Mouse (Mus musculus) forebrain, postnatal 0 days (tissue): ENCODE measurements around the gene Gm4894. TPM values are rescaled to one million over a fixed set of nuclear protein-coding genes. Genes with fewer than 3 reads are reported as not detected.

Experiments used
- ATAC-seq: fragments of 200-750 bp; cut with Nextera tagmentation; 2 replicates; pipeline ENCODE4 v1.8.0; 2017; ENCODE audit warnings: mild to moderate bottlenecking, moderate library complexity
- DNase-seq: peaks from one replicate; pipeline ENCODE4 v3.0.0-alpha.2; 2015
- H3K27ac ChIP-seq: fragments of 300-500 bp; sonication (generic); 2 replicates; pipeline ENCODE4 v1.5.1; 2014; ENCODE audit warnings: low read depth, mild to moderate bottlenecking, antibody characterized with exemption, low read length, moderate library complexity, mixed read lengths
- H3K27me3 ChIP-seq: fragments of 300-500 bp; sonication (generic); 2 replicates; pipeline ENCODE4 v1.6.1; 2014; ENCODE audit warnings: mild to moderate bottlenecking, low read length, mixed read lengths; ENCODE audit not compliant: insufficient read depth
- H3K36me3 ChIP-seq: fragments of 300-500 bp; sonication (generic); 2 replicates; pipeline ENCODE4 v1.6.1; 2014; ENCODE audit warnings: mild to moderate bottlenecking, moderate library complexity; ENCODE audit not compliant: insufficient read depth
- H3K4me1 ChIP-seq: fragments of 300-500 bp; sonication (generic); 2 replicates; pipeline ENCODE4 v1.6.1; 2014; ENCODE audit warnings: antibody characterized with exemption; ENCODE audit not compliant: insufficient read depth
- H3K4me2 ChIP-seq: fragments of 300-500 bp; sonication (generic); 2 replicates; pipeline ENCODE4 v1.6.1; 2014; ENCODE audit warnings: low read depth, mild to moderate bottlenecking, moderate library complexity
- H3K4me3 ChIP-seq: fragments of 300-500 bp; sonication (generic); 2 replicates; pipeline ENCODE4 v1.5.1; 2014; ENCODE audit warnings: low read depth, low read length, mixed read lengths
- H3K9ac ChIP-seq: fragments of 300-500 bp; sonication (generic); 2 replicates; pipeline ENCODE4 v1.6.1; 2014; ENCODE audit warnings: mild to moderate bottlenecking
- H3K9me3 ChIP-seq: fragments of 300-500 bp; sonication (generic); 2 replicates; pipeline ENCODE4 v1.6.1; 2016; ENCODE audit warnings: low read length
- CTCF ChIP-seq: sonication (generic); IDR thresholded peaks from 2 replicates; pipeline ENCODE4 v1.5.1; 2016; ENCODE audit warnings: antibody characterized with exemption, control low read depth, low read depth
- WGBS: fragments of 180-500 bp; shearing (Covaris S2); extraction: QIAGEN DNeasy Blood & Tissue Kit; methylation state at CpG from one replicate; pipeline ENCODE4 v1.1.7; 2014; 5-methylcytosine and 5-hydroxymethylcytosine counted together
- polyA plus RNA-seq: library from polyadenylated mRNA; unstranded; fragments of >200 nt; fragmentation: Nextera tagmentation; extraction: Ambion mirVana; gene quantifications from 2 replicates; pipeline ENCODE4 v1.2.1, GENCODE M21; 2015
- total RNA-seq: library from RNA; depleted of rRNA; stranded (reverse); fragments of >200 nt; gene quantifications from 2 replicates; pipeline ENCODE4 v1.2.3, GENCODE M21; 2014

Gene Gm4894
- total and polyA plus RNA-seq, 2 experiments from 2014 or later = not detected

DNA sequence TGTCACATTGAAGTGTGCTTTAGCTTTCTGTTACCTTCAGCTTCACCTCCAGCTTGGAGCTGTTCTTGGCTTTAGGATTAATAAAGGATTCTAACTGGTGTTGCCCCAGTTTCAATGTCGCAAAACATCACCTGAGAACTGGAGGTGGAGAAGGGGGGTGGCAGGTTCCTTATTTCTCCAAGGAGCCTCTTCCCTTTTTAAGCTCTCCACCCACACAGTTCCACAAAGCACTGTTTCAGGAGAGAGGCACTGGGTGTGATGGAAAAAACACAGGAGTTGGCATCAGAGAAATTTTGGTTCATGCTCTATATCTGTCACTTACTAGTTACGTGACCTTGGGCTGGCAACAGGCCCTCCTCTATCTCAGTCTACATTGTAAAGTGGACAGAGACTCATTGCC lies 21.3 kb upstream of the Gm4894 start:
- H3K4me1 ChIP-seq = no peaks in the 10 kb centered on the region
- H3K27me3 ChIP-seq = no peaks in the 10 kb centered on the region
- no peak overlapping the region for H3K4me3 ChIP-seq
- H3K9me3 ChIP-seq = no peaks in the 10 kb centered on the region
- WGBS = 96% methylated on average over 2 of the region's 2 CpGs
- H3K9ac ChIP-seq = no peak overlapping the region
- H3K4me2 ChIP-seq = no peak overlapping the region
- DNase-seq = no peak
- no peak for TF ChIP-seq CTCF
- no peak for ATAC-seq
- no peak overlapping the region for H3K27ac ChIP-seq
- H3K36me3 ChIP-seq = no peaks in the 10 kb centered on the region

- DNase-seq = peak; percentile 27
- 33% methylated on average over 7 of the region's 7 CpGs for WGBS
- Histone ChIP-seq H3K27me3 (no peaks in the 10 kb centered on the region), H3K36me3 (no peaks in the 10 kb centered on the region), H3K4me1 (no peaks in the 10 kb centered on the region), H3K9me3 (no peaks in the 10 kb centered on the region), H3K4me2 (no peak overlapping the region), H3K9ac (no peak overlapping the region), H3K27ac (no peak overlapping the region), H3K4me3 (no peak overlapping the region)
- no peak for ATAC-seq
- TF ChIP-seq CTCF = peak; percentile 57
Measured at GRCm38 (mm10) chr9:49246839-49247238, 3.5 kb upstream of the Gm4894 start.

GRCm38 (mm10) chr9:49268949-49269348 lies 18.6 kb downstream of the Gm4894 start:
- no peak overlapping the region for H3K4me2 ChIP-seq
- DNase-seq (no peak), ATAC-seq (no peak)
- no peaks in the 10 kb centered on the region for H3K9me3 ChIP-seq
- no peaks in the 10 kb centered on the region for H3K4me1 ChIP-seq
- H3K4me3 ChIP-seq = no peak overlapping the region
- WGBS = 59% methylated on average over 7 of the region's 7 CpGs
- H3K27me3 ChIP-seq = no peaks in the 10 kb centered on the region; the same call in 1 of the 2 replicates
- no peaks in the 10 kb centered on the region for H3K36me3 ChIP-seq
- no peak overlapping the region for H3K9ac ChIP-seq
- H3K27ac ChIP-seq = no peak overlapping the region
- TF ChIP-seq CTCF = no peak

DNA sequence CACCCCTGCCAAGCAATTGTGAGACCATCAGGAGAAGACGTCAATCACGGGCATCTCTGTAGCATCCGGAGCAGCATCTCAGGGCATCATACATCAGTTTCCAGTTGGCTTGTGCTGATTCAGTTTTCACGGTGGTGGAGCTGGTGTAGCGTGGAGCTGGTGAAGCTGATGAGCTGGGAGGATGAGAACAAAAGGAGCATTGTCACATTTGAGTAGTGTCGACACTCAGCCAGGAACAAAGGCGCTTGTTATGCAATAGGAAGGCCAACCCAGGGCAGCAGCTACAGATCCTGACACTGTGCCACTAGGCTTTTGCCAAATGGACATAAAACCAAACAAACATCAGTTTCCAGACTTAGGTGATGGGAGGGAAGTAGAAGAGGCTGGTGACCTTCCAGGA lies 23.2 kb downstream of the Gm4894 start:
- Histone ChIP-seq H3K4me2 (no peak overlapping the region), H3K27me3 (no peaks in the 10 kb centered on the region; the same call in 1 of the 2 replicates), H3K36me3 (no peaks in the 10 kb centered on the region), H3K9me3 (no peaks in the 10 kb centered on the region), H3K9ac (no peak overlapping the region), H3K4me1 (peaks cover 3% of the 10 kb centered on the region; the same call in 1 of the 2 replicates), H3K4me3 (no peak overlapping the region), H3K27ac (no peak overlapping the region)
- TF ChIP-seq CTCF = no peak
- WGBS = 37% methylated on average over 7 of the region's 7 CpGs
- ATAC-seq (no peak), DNase-seq (peak; percentile 6)

DNA sequence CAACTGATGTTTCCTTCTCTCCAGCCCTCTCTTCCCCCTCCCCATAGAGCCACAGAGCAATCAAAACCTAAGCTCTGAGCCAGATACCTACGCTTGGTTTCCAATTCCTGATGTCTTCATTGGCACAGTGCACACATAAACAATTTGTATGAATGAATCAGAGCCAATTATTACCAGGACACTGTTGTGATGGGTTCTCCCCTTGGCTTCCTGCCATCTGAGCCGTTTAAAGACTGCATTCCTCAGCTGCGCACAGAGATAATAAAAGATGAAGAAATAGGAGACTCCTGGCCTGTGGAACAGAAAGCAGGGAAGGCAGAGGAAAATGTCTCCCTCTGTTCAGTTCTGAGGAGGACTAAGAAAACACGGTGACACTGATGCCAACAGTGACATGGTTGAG lies 25.6 kb downstream of the Gm4894 start:
- WGBS = 18% methylated on average over 4 of the region's 4 CpGs
- Histone ChIP-seq H3K4me2 (no peak overlapping the region), H3K4me1 (peaks cover 3% of the 10 kb centered on the region; the same call in 1 of the 2 replicates), H3K27ac (no peak overlapping the region), H3K4me3 (no peak overlapping the region), H3K27me3 (no peaks in the 10 kb centered on the region), H3K9ac (no peak overlapping the region), H3K36me3 (no peaks in the 10 kb centered on the region), H3K9me3 (no peaks in the 10 kb centered on the region)
- TF ChIP-seq CTCF = no peak
- ATAC-seq = peak; percentile 58; the same call in 1 of the 2 replicates
- peak; percentile 52 for DNase-seq

DNA sequence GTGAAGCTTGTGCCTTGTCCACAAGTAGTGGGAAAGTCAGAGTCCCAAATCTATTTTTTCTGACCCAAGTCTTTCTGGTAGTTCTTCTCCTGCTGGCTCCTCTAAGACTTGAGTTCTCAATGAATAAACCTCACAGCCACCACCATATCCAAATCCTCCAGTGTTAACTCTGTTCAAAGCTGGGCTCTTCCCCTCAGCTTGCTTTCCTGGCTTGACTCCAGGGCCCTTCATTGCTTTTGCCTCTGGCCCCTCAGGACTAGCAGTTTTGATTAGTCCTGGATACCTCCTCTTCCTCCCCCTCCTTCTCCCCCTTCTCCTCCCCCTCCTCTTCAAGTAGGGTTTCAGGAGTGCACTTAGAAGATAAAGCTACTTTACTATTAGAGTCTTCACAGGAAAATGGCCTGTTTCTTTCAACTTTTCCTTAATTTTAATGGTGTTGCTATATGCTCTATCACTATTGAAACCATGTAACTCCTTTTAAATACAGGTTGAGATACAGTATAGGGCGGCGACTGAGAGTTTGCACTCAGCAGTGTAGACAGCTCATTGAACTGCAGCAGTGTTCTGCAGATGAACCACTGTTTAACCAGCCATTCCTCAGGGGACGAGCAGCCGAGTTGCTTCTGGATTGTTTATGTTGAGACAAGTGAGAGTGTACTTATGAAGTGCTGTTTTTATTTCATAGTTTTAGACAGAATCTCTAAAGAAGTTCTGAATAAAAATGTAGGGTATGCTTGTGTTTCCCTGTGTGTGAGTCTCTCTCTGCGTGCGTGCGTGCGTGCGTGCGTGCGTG lies 26.4 kb downstream of the Gm4894 start:
- TF ChIP-seq CTCF = no peak
- no peaks in the 10 kb centered on the region for H3K36me3 ChIP-seq
- ATAC-seq (no peak), DNase-seq (no peak)
- no peak overlapping the region for H3K27ac ChIP-seq
- H3K9me3 ChIP-seq = no peaks in the 10 kb centered on the region
- H3K4me3 ChIP-seq = no peak overlapping the region
- peaks cover 3% of the 10 kb centered on the region; the same call in 1 of the 2 replicates for H3K4me1 ChIP-seq
- no peaks in the 10 kb centered on the region for H3K27me3 ChIP-seq
- 87% methylated on average over 11 of the region's 11 CpGs for whole genome bisulfite sequencing
- no peak overlapping the region for H3K9ac ChIP-seq
- H3K4me2 ChIP-seq = no peak overlapping the region

GRCm38 (mm10) chr9:49295101-49295500 lies 44.8 kb downstream of the Gm4894 start:
- no peak for TF ChIP-seq CTCF
- 57% methylated on average over 1 of the region's 1 CpGs for WGBS
- no peak overlapping the region for H3K9ac ChIP-seq
- no peak overlapping the region for H3K4me3 ChIP-seq
- H3K36me3 ChIP-seq = no peaks in the 10 kb centered on the region
- DNase-seq (no peak), ATAC-seq (no peak)
- no peak overlapping the region for H3K4me2 ChIP-seq
- H3K27ac ChIP-seq = no peak overlapping the region
- H3K9me3 ChIP-seq = no peaks in the 10 kb centered on the region
- H3K27me3 ChIP-seq = no peaks in the 10 kb centered on the region
- H3K4me1 ChIP-seq = no peaks in the 10 kb centered on the region
